Mouse (Mus musculus): ENCODE data around the gene Kbtbd8.
A peak's percentile ranks its signal among the peaks of the same experiment; 100 is the strongest.

Kbtbd8 gene

GRCm38 (mm10) chr6:95116946-95117345 is at the start of gene Kbtbd8:
Kbtbd8 (plus strand) TSS chr6:95117240.
- peak; percentile 4 to 6 for DNase-seq

GRCm38 (mm10) chr6:95069753-95070152 is 47.3 kb upstream of the Kbtbd8 start:
- DNase-seq, result no peak

GRCm38 (mm10) chr6:95085276-95085675 is 31.8 kb upstream of the Kbtbd8 start:
- no peak for DNase-seq

- DNase-seq, result no peak
Observed at GRCm38 (mm10) chr6:95087154-95087846, 29.7 kb upstream of the Kbtbd8 start.

GRCm38 (mm10) chr6:95088075-95088474 is 29.0 kb upstream of the Kbtbd8 start:
- DNase-seq, result peak in 1 of 2 experiments; percentile 15

GRCm38 (mm10) chr6:95094695-95095094 is 22.3 kb upstream of the Kbtbd8 start:
- no peak for DNase-seq

GRCm38 (mm10) chr6:95098366-95099109 is 18.5 kb upstream of the Kbtbd8 start:
- peak; percentile 63 to 94 for DNase-seq

GRCm38 (mm10) chr6:95103706-95104105 is 13.3 kb upstream of the Kbtbd8 start:
- DNase-seq, result no peak

- no peak for DNase-seq
Observed at GRCm38 (mm10) chr6:95108437-95108836, 8.6 kb upstream of the Kbtbd8 start.

- no peak for DNase-seq
Observed at GRCm38 (mm10) chr6:95109691-95110450, 7.2 kb upstream of the Kbtbd8 start.

GRCm38 (mm10) chr6:95112015-95112414 is 5.0 kb upstream of the Kbtbd8 start:
- no peak for DNase-seq

GRCm38 (mm10) chr6:95116513-95116912 is 527 bp upstream of the Kbtbd8 start:
- no peak for DNase-seq

- DNase-seq, result peak; percentile 95 to 98
Observed at GRCm38 (mm10) chr6:95117614-95118541, 838 bp downstream of the Kbtbd8 start.

- DNase-seq, result no peak
Observed at GRCm38 (mm10) chr6:95119389-95119788, 2.3 kb downstream of the Kbtbd8 start.

GRCm38 (mm10) chr6:95149931-95150534 is 33.0 kb downstream of the Kbtbd8 start:
- peak in 1 of 2 experiments; percentile 5 for DNase-seq

- DNase-seq, result no peak
Observed at GRCm38 (mm10) chr6:95150885-95151284, 33.8 kb downstream of the Kbtbd8 start.

GRCm38 (mm10) chr6:95151563-95151962 is 34.5 kb downstream of the Kbtbd8 start:
- DNase-seq, result no peak

GRCm38 (mm10) chr6:95163965-95164364 is 46.9 kb downstream of the Kbtbd8 start:
- no peak for DNase-seq

- no peak for DNase-seq
Observed at GRCm38 (mm10) chr6:95165630-95166029, 48.6 kb downstream of the Kbtbd8 start.

- DNase-seq, result no peak
Observed at GRCm38 (mm10) chr6:95167668-95168227, 50.7 kb downstream of the Kbtbd8 start.

- DNase-seq, result no peak
Observed at GRCm38 (mm10) chr6:95169411-95169810, 52.4 kb downstream of the Kbtbd8 start.
